Mouse (Mus musculus): Measurements from ENCODE around the gene Ceacam1.
"Not testable (repeated sequence)": the region's sequence is repeated elsewhere in the genome, so short reads cannot be mapped to it uniquely, and the experiment has no call there.

Gene Ceacam1

DNA sequence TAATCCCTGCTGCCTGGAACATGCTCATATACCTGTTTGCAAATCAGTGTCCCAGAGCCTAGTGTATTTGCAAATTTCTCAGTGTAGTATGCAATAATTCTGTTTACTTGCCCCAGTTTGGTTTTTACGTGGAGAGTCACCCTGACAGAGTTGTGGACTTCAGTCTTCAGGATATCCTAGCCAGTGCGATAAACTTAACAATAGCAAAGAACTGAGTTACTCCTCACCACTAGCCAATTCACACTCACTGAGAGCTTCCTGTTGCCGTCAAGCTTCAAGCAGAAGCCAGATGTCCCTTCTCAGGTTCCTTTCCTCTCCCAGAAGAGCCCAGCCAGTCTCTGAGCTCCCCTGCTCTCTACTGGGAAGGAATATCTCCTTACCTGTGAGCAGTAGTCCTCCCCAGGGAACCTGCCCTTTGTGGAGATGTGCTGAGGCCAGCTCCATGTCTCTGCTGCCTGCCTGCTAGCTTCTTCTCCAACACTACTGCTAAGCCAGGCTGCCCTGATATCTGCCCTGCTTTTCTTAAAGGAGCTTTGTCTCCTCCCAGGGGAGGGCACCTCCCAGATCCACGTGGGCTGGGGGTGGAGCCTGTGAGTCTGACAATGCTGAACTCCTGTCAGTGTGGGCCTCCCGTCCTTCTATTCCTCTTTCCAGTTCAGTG lies at the start of gene Ceacam1:
Gene Ceacam1 (minus strand): TSS at position 513 of the 661 bp plus-strand sequence.
- not testable (repeated sequence) for ATAC-seq (ENCODE audit: insufficient number of reproducible peaks, low FRiP score, low TSS enrichment)

DNA sequence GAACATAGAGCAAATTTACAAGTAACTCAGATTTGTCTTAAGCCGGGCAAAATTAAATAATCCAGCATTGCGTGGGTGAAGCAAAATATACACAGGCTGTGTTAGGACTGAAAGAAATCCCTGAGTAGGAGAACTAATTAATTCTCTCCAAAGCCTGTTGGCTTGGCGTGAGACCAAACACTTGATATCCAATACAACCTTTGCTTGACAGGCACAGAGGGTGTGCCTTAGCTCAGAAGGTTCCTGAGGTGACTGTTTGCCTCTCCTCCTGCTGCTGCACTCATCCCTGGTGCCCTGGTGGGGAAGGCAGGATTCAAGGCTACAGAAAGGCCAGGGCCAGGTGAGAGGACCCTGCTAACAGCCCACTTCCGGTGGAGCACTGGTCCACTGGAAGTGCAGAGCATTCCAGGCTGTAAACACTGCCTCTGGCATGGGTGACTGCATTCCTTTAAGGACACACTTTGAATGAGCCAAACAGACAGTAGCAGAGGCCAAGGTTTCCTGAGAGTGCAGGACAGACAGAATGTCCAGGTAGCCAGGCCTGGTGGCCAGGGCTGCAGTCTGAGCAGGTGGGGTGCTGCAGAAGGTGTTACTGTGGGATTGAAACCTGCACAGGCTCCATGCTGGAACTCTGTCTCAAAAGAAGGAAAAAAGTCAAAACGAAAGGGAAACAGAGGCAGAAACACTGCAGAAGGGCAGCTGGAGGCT lies 38.8 kb upstream of the Ceacam1 start:
- not testable (repeated sequence) for ATAC-seq (ENCODE audit: insufficient number of reproducible peaks, low FRiP score, low TSS enrichment)

DNA sequence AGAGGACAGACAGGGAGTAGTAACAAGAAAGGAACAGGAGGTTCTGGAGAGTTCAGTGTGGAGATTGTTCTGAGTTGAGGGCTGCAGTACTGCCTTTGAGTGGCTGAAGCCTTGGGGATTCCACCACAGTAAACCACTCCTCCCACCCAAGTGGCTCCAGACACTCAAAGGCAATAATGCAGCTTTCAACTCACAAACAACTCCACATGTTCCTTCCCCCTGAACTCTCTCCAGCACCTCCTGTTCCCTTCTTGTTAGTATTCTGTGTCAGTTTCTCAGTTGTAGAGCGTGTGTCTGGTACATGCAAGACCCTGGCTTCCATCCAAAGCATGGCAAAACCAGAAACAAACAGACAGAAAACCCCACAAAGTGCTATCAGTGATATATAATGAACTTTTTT lies 38.3 kb upstream of the Ceacam1 start:
- ATAC-seq (ENCODE audit: insufficient number of reproducible peaks, low FRiP score, low TSS enrichment) = not testable (repeated sequence)

DNA sequence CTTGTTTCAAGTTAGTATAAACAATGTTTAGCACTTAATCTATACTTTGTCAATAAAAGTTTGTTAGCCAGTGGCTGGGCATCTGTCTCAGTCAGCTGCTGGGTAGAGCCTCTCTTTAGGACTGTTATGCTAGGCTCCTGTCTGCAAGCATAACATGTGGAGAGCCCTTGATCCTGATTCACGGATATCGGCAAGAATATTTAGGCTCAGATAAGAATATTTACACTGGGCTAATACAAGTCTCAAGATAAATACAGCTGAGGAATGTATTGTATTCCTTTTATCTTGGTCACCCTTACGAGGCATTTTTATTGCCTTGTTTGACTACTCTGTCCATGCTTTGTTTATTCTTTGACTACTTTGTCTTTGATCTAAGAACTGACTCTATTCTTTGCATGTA lies 32.5 kb upstream of the Ceacam1 start:
- ATAC-seq (ENCODE audit: insufficient number of reproducible peaks, low FRiP score, low TSS enrichment) = no peak

DNA sequence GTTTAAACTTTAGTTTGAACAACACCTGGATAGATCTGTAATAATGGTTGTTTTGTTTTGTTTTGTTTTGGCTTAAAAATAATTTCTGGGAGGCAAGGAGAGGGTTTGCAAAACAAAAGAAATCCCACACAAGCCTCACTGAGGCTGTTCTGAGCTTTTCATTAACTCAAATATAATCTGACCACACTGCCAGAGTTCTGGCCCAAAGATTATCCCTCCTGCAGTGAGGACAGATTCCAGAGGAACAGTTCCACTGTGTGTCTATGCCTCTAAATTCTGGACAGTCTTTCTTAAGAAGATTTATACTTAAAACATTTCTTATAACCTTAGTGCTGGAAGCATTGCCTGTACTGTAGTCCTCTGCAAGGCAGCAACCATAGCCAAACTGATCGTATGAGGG lies 17.2 kb upstream of the Ceacam1 start:
- ATAC-seq (ENCODE audit: insufficient number of reproducible peaks, low FRiP score, low TSS enrichment) = no peak

DNA sequence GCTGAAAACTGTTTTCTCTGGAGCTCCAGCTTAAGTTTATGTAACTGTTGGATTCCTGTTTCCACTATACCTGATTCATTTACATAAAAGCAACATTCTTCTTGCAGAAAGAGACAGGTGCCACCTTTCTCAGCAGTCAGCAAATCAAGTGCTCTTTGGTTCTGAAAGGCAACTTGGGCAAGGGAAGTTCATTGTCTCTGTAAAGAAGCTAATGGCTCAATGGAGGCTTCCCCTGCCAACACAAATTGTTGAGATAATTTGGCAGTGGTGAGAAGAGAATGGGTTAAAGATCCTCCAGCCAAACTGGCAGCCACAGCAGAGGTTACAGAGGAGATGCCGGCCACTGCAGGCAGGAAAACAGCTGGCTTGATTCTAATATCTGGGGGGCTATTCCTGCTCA lies 13.3 kb upstream of the Ceacam1 start:
- not testable (repeated sequence) for ATAC-seq (ENCODE audit: insufficient number of reproducible peaks, low FRiP score, low TSS enrichment)

DNA sequence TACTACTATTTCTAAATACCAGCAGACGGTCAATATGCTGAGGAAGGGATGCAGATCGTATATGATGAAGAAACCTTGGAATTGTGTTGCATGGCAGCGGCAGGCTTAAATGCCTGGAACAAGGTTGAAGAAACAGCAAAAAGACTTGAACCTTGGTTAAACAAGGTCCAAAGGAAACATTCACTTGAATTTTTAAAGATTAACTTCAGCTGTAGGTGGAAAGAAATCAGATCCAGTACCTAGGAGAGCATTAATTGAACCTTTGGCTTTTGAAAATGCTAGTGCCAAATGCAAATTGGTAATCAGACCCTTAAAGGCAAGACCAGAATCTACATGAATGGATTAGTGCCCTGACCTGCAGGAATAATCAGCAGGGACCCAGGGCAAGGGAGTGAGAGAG lies 12.0 kb upstream of the Ceacam1 start:
- ATAC-seq (ENCODE audit: insufficient number of reproducible peaks, low FRiP score, low TSS enrichment) = not testable (repeated sequence)

DNA sequence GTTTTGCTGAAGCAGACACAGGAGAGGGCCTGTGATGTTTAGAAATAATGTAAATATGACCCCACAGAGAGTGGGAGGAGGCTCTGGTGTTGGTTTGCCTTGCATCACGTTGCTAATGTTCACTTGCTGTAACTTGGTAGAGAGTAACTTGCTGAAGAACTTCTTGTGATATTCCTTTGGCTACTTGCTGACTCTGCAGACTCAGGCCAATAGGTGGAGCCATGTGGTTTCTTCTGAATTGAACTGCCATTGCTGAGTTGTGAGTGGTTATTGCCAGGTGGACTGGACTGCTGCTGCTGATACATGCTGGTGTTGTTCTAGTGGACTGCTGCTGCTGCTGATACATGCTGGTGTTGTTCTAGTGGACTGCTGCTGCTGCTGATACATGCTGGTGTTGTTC lies 8.8 kb upstream of the Ceacam1 start:
- ATAC-seq (ENCODE audit: insufficient number of reproducible peaks, low FRiP score, low TSS enrichment) = no peak

DNA sequence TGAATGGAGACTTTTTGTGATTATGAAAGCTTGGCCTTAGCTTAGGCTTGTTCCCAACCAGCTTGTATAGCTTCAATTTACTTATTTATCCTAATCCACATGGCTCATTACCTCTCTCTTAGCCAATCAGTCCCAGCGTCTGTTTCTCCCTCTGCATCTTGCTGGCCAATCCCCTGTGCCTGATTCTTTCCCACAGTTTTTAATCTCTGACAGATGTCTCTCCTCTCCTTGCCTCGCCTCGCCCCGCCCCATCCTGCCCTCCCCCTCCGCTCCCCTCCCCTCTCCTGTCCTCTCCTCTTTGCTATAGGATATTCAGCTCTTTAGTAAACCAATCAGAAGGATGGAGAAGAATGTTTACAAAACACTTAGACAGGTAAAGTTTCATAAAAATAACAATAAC lies 7.7 kb upstream of the Ceacam1 start:
- no peak for ATAC-seq (ENCODE audit: insufficient number of reproducible peaks, low FRiP score, low TSS enrichment)

DNA sequence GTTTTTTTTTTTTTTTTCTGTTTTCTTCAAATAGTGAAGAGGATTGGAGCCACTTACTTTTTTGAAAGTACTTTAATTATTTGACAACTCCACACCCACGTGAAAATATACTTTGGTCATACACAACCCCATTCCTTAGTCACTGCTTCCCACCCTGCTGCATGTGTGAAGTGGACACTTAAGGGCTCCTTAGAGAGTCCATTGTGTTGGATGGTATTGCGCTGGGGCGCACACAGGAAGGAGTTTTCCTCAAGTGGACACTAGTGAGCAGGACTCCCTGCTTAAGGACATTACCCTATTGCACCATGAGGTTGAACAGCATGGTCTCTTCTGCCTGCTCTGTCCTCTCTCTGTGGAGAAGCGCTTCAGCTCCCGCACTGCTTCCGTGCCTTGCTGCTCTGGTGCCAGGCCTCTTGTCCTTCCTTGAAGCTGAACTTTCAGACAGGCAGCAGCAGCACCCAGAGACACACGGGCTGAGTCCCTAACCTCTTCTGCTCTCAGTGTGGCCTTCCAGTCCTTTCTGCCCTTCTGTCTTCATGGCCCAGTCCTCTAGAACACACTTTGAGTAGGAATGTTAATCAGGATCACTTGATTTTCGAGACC lies 5.8 kb upstream of the Ceacam1 start:
- ATAC-seq (ENCODE audit: insufficient number of reproducible peaks, low FRiP score, low TSS enrichment) = no peak

DNA sequence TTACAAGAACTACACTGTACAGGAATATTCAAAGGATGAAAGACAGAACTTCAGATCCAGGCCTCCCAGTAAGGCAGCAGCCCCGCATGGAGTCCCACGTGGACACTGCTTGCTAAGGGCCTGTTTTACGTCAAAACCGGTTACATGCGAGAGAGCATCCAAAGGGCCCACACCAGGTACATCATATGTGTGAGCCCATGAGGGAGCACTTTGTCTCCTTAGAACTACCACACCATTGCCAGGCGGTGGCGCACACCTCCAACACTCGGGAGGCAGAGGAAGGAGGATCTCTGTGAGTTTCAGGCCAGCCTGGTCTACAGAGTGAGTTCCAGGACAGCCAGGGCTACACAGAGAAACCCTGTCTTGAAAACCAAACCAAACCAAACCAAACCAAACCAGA lies 3.4 kb upstream of the Ceacam1 start:
- ATAC-seq (ENCODE audit: insufficient number of reproducible peaks, low FRiP score, low TSS enrichment) = not testable (repeated sequence)

DNA sequence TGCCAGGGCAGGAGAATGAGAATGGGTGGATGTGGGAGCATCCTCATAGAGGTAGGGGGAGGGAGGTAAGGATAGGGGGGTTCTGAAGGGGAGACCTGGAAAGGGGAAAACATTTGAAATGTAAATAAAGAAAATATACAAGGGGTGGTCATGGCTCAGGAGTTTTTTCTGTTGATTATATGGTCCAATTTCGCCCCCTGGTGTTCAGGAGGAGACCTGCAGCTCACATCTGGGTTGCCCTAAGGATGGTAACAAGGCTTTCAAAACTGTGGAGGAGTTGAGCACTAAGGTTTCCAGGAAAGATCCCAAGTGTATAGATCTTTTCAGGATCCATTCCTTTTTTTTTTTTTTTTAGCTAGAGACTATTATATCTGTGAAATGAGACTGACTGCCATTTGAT lies 2.0 kb upstream of the Ceacam1 start:
- ATAC-seq (ENCODE audit: insufficient number of reproducible peaks, low FRiP score, low TSS enrichment) = no peak

DNA sequence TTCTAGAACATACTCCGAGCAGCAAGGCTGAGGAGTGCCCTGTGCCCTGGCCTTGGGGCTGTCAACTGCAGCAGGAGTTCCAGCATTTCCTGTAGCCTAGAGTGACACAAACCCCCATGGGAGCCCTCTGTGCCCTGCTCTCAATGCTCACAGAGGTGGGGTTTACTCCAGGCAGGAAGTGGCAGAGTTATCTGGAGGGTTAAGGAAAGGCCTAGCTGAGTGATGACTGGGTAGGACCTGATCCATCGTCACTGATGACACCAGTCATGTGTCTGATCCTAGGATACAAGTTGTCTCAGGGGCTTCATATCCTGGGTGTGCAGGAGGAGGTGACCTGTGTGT lies 320 bp upstream of the Ceacam1 start:
- ATAC-seq (ENCODE audit: insufficient number of reproducible peaks, low FRiP score, low TSS enrichment) = not testable (repeated sequence)

DNA sequence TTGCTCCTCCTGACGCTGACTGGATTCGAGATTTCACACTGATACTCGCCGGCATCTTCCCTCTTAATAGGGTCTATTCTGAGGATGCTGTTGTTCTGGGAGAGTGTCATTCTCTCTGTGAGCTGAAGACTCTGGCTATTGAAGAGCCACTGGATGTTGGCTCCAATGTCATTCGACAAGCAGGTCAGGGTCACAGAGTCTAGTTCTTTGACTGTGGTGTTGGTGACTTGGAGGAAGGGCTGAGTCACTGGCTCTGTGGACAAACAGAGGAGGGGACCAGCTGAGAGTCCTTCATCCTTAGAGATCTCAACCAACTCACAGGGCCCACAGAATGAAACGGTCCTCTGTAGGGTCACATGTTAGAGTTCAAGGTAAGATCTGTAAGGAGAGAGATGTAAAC lies 5.6 kb downstream of the Ceacam1 start:
- not testable (repeated sequence) for ATAC-seq (ENCODE audit: insufficient number of reproducible peaks, low FRiP score, low TSS enrichment)

DNA sequence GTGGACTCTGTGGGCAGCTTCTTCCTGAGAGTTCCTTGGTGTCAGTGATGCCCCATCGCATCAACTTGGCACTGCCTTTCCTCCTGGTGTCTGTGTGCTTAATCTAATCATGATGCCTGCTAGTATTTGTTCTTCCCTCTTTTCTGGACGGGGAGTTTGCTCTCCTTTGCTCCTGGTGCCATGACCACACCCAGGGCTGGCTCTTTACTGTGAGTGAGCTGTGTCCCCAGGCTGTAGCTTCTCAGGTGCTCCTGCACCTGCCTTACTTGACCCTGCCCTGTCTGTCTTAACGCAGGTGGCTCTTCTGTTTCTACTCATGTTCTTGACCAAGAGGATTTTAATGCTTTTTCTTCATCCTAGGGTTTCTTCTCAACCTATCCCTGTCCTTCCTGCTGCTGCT lies 11.8 kb downstream of the Ceacam1 start:
- not testable (repeated sequence) for ATAC-seq (ENCODE audit: insufficient number of reproducible peaks, low FRiP score, low TSS enrichment)

DNA sequence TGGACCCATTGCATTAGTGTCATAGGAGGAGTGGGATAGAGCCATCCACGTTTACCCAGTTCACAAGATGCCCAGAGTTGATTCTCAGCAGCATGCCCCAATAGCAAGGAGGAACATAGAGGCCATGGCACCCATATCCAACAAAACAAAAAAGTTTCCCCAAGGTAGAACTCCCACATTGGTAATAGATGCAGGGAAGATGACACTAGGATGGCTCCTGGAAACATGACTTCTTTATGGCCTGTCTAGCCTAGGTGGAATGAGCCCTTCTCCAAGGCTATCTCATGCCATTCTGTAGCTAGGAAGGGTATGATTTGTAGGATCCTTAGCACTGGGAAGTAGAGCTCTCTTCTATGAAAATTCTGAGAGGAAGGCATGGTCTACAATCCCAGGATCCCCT lies 12.4 kb downstream of the Ceacam1 start:
- ATAC-seq (ENCODE audit: insufficient number of reproducible peaks, low FRiP score, low TSS enrichment) = no peak

DNA sequence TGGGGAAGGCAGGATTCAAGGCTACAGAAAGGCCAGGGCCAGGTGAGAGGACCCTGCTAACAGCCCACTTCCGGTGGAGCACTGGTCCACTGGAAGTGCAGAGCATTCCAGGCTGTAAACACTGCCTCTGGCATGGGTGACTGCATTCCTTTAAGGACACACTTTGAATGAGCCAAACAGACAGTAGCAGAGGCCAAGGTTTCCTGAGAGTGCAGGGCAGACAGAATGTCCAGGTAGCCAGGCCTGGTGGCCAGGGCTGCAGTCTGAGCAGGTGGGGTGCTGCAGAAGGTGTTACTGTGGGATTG lies 15.4 kb downstream of the Ceacam1 start:
- ATAC-seq (ENCODE audit: insufficient number of reproducible peaks, low FRiP score, low TSS enrichment) = not testable (repeated sequence)

DNA sequence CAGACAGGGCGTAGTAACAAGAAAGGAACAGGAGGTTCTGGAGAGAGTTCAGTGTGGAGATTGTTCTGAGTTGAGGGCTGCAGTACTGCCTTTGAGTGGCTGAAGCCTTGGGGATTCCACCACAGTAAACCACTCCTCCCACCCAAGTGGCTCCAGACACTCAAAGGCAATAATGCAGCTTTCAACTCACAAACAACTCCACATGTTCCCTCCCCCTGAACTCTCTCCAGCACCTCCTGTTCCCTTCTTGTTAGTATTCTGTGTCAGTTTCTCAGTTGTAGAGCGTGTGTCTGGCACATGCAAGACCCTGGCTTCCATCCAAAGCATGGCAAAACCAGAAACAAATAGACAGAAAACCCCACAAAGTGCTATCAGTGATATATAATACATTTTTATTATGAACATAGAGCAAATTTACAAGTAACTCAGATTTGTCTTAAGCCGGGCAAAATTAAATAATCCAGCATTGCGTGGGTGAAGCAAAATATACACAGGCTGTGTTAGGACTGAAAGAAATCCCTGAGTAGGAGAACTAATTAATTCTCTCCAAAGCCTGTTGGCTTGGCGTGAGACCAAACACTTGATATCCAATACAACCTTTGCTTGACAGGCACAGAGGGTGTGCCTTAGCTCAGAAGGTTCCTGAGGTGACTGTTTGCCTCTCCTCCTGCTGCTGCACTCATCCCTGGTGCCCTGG lies 15.9 kb downstream of the Ceacam1 start:
- not testable (repeated sequence) for ATAC-seq (ENCODE audit: insufficient number of reproducible peaks, low FRiP score, low TSS enrichment)

DNA sequence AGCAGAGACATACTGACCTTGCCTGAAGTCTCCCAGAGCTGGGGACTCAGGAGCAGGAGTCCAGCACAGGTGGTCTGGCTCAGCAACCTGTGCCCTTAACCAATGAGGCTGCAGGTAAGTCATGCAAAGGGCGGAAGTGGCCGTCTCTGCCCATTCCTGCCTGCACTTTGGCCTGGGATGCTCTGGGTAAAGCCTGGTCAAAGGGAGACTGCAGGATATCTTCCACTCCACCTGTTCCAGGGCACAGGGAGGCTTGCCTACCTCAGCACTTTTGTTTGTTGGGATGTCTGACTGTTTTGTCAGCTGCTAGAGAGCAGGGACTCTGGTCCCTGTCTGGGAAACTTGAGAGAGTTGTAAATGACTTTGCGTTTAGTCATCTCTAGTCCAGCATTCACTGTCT lies 25.3 kb downstream of the Ceacam1 start:
- no peak for ATAC-seq (ENCODE audit: insufficient number of reproducible peaks, low FRiP score, low TSS enrichment)

DNA sequence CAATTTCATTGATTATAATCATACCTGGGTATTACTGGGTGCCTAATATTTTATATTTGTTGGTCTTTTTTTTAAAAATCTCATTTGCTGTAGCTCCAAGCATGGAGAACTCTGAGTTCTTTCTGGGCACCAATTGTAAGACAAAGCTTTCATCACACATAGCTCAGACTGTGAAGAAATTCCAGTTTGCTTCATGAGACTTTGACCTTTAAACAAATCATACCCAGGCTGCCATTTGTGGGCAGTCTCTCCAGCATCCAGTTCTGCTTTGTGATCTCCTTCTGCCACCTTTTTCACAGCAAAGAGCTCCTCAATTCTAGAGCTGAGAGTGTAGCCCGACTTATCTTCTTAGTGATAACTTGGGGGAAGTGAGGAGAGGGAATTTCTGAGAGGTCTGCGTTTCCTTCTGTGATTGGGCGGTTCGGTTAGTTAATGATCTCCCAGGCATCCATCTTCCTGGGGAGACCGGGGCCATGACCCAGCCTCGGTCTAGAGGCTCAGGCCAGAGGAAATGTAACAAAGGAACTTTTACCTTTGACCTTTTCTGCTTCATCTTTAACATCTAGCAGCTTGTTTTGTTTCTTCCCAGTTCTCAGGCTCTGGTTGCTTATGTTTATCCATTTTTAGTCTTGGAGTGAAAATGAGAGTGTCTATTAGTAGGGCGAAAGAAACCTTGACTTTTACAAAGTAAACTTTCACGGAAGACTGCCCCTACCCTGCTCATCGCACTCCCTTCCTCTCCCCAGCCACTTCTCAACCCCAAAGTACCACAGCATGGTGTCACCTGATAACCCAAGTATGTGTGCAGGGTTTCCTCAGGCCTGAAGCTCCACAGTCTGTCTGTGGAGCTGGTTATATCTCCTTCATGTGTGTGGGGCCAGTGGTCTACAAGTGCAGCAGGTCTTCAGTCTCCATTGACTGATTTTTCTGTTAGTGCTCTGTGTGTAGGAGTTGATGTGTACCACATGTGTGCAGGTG lies 27.2 kb downstream of the Ceacam1 start:
- no peak for ATAC-seq (ENCODE audit: insufficient number of reproducible peaks, low FRiP score, low TSS enrichment)

All from cerebellum, adult (tissue).